Mouse (Mus musculus): ENCODE results near the gene Prrt2. TPM values are rescaled to one million over a fixed set of nuclear protein-coding genes. Genes with fewer than 3 reads are reported as not detected.

The Prrt2 gene
- polyA plus RNA-seq, 2 experiments = 21.2 to 74.6 TPM

GRCm38 (mm10) chr7:127026161-127026600, 5.2 kb upstream of the Prrt2 start:
- H3K4me2 ChIP-seq (replicated peaks; ENCODE audit: low read depth, low read length, severe bottlenecking) = peak overlapping the region; percentile 90
- no peaks in the 10 kb centered on the region for H3K9me3 ChIP-seq (ENCODE audit: control insufficient read depth, low read length)
- H3K27me3 ChIP-seq (ENCODE audit: control insufficient read depth, insufficient read depth, low read length) = no peaks in the 10 kb centered on the region
- H3K4me1 ChIP-seq (ENCODE audit: control insufficient read depth, insufficient read depth, low read length) = peaks cover 36% of the 10 kb centered on the region
- TF ChIP-seq POLR2A (IDR thresholded peaks at IDR 0.05; ENCODE audit: borderline replicate concordance, extremely low read depth, insufficient read depth, insufficient read length) = no peak
- peak overlapping the region; percentile 98 for H3K27ac ChIP-seq (replicated peaks; ENCODE audit: low read depth, low read length)
- DNase-seq (ENCODE audit: low spot score) = peak; percentile 44
- peak; percentile 13 for ATAC-seq (ENCODE audit: low FRiP score, low read depth)
- 2% methylated on average over 9 of the region's 48 CpGs for WGBS
- peak overlapping the region; percentile 97 for H3K9ac ChIP-seq (ENCODE audit: low read depth, low read length, severe bottlenecking)
- H3K4me3 ChIP-seq (replicated peaks; ENCODE audit: low read length) = peak overlapping the region; percentile 96
- peaks cover 62% of the 10 kb centered on the region for H3K36me3 ChIP-seq (ENCODE audit: control insufficient read depth, insufficient read depth, low read length)

GRCm38 (mm10) chr7:127025556-127026160, 4.6 kb upstream of the Prrt2 start:
- DNase-seq (ENCODE audit: low spot score) = no peak
- Histone ChIP-seq H3K4me3 (replicated peaks; ENCODE audit: low read length) (peak overlapping the region; percentile 96), H3K27ac (replicated peaks; ENCODE audit: low read depth, low read length) (peak overlapping the region; percentile 98), H3K9me3 (ENCODE audit: control insufficient read depth, low read length) (no peaks in the 10 kb centered on the region), H3K9ac (ENCODE audit: low read depth, low read length, severe bottlenecking) (peak overlapping the region; percentile 97), H3K36me3 (ENCODE audit: control insufficient read depth, insufficient read depth, low read length) (peaks cover 57% of the 10 kb centered on the region), H3K27me3 (ENCODE audit: control insufficient read depth, insufficient read depth, low read length) (no peaks in the 10 kb centered on the region), H3K4me2 (replicated peaks; ENCODE audit: low read depth, low read length, severe bottlenecking) (peak overlapping the region; percentile 90), H3K4me1 (ENCODE audit: control insufficient read depth, insufficient read depth, low read length) (peaks cover 38% of the 10 kb centered on the region)
- no peak for ATAC-seq (ENCODE audit: low FRiP score, low read depth)
- 1% methylated on average over 43 of the region's 65 CpGs for WGBS
- TF ChIP-seq POLR2A (IDR thresholded peaks at IDR 0.05; ENCODE audit: borderline replicate concordance, extremely low read depth, insufficient read depth, insufficient read length) = no peak

GRCm38 (mm10) chr7:127024755-127025555, 3.9 kb upstream of the Prrt2 start:
- Histone ChIP-seq H3K4me1 (ENCODE audit: control insufficient read depth, insufficient read depth, low read length) (peaks cover 45% of the 10 kb centered on the region), H3K36me3 (ENCODE audit: control insufficient read depth, insufficient read depth, low read length) (peaks cover 51% of the 10 kb centered on the region), H3K9ac (ENCODE audit: low read depth, low read length, severe bottlenecking) (peak overlapping the region; percentile 97), H3K4me3 (replicated peaks; ENCODE audit: low read length) (peak overlapping the region; percentile 96), H3K4me2 (replicated peaks; ENCODE audit: low read depth, low read length, severe bottlenecking) (peak overlapping the region; percentile 90), H3K9me3 (ENCODE audit: control insufficient read depth, low read length) (no peaks in the 10 kb centered on the region), H3K27me3 (ENCODE audit: control insufficient read depth, insufficient read depth, low read length) (no peaks in the 10 kb centered on the region), H3K27ac (replicated peaks; ENCODE audit: low read depth, low read length) (peak overlapping the region; percentile 98)
- DNase-seq (ENCODE audit: low spot score) = peak; percentile 79
- no peak for TF ChIP-seq POLR2A (IDR thresholded peaks at IDR 0.05; ENCODE audit: borderline replicate concordance, extremely low read depth, insufficient read depth, insufficient read length)
- under 1% methylated on average over 28 of the region's 30 CpGs for WGBS
- peak; percentile 1; the same call in 1 of the 2 replicates for ATAC-seq (ENCODE audit: low FRiP score, low read depth)

GRCm38 (mm10) chr7:127023896-127024690, 3.1 kb upstream of the Prrt2 start:
- peak overlapping the region; percentile 97 for H3K9ac ChIP-seq (ENCODE audit: low read depth, low read length, severe bottlenecking)
- peak overlapping the region; percentile 96 for H3K4me3 ChIP-seq (replicated peaks; ENCODE audit: low read length)
- peak overlapping the region; percentile 90 for H3K4me2 ChIP-seq (replicated peaks; ENCODE audit: low read depth, low read length, severe bottlenecking)
- H3K4me1 ChIP-seq (ENCODE audit: control insufficient read depth, insufficient read depth, low read length) = peaks cover 54% of the 10 kb centered on the region
- 21% methylated on average over 19 of the region's 19 CpGs for WGBS
- DNase-seq (ENCODE audit: low spot score) (no peak), ATAC-seq (ENCODE audit: low FRiP score, low read depth) (no peak)
- no peaks in the 10 kb centered on the region for H3K9me3 ChIP-seq (ENCODE audit: control insufficient read depth, low read length)
- peaks cover 45% of the 10 kb centered on the region for H3K36me3 ChIP-seq (ENCODE audit: control insufficient read depth, insufficient read depth, low read length)
- no peak for TF ChIP-seq POLR2A (IDR thresholded peaks at IDR 0.05; ENCODE audit: borderline replicate concordance, extremely low read depth, insufficient read depth, insufficient read length)
- peak overlapping the region; percentile 98; the same call in 1 of the 2 replicates for H3K27ac ChIP-seq (replicated peaks; ENCODE audit: low read depth, low read length)
- H3K27me3 ChIP-seq (ENCODE audit: control insufficient read depth, insufficient read depth, low read length) = no peaks in the 10 kb centered on the region

GRCm38 (mm10) chr7:127023272-127023691, 2.3 kb upstream of the Prrt2 start:
- 74% methylated on average over 13 of the region's 13 CpGs for WGBS
- peak overlapping the region; percentile 96 for H3K4me3 ChIP-seq (replicated peaks; ENCODE audit: low read length)
- H3K36me3 ChIP-seq (ENCODE audit: control insufficient read depth, insufficient read depth, low read length) = peaks cover 40% of the 10 kb centered on the region
- H3K4me2 ChIP-seq (replicated peaks; ENCODE audit: low read depth, low read length, severe bottlenecking) = peak overlapping the region; percentile 90
- H3K27ac ChIP-seq (replicated peaks; ENCODE audit: low read depth, low read length) = no peak overlapping the region
- H3K4me1 ChIP-seq (ENCODE audit: control insufficient read depth, insufficient read depth, low read length) = peaks cover 55% of the 10 kb centered on the region
- H3K9ac ChIP-seq (ENCODE audit: low read depth, low read length, severe bottlenecking) = peak overlapping the region; percentile 97
- no peaks in the 10 kb centered on the region for H3K9me3 ChIP-seq (ENCODE audit: control insufficient read depth, low read length)
- H3K27me3 ChIP-seq (ENCODE audit: control insufficient read depth, insufficient read depth, low read length) = no peaks in the 10 kb centered on the region
- TF ChIP-seq POLR2A (IDR thresholded peaks at IDR 0.05; ENCODE audit: borderline replicate concordance, extremely low read depth, insufficient read depth, insufficient read length) = no peak
- DNase-seq (ENCODE audit: low spot score) (no peak), ATAC-seq (ENCODE audit: low FRiP score, low read depth) (no peak)

Measured in limb, embryonic 14.5 days (tissue).